8 mouse cellular contexts compared by ENCODE assay signal in genomic region chr3:96401474-96401831, GRCm38 (mm10). TPM values are rescaled to one million over a fixed set of nuclear protein-coding genes. Genes with fewer than 3 reads are reported as not detected.
DNase-seq lines count a peak whose midpoint lies in the region; ATAC-seq and TF ChIP-seq lines count a peak whose summit lies in the region.

No protein-coding gene starts in this region.

- no peak for TF ChIP-seq CTCF in heart, adult 2 months (IDR thresholded peaks at IDR 0.05)
- no peak for TF ChIP-seq CTCF in MEL (IDR thresholded peaks at IDR 0.05 in 2 of 3, conservative IDR thresholded peaks at IDR 0.05 in 1 of 3; ENCODE audit: control insufficient read depth in 1 of 3, insufficient read depth in 1 of 3, low read depth in 2 of 3, low read length in 3 of 3, poor library complexity in 1 of 3, severe bottlenecking in 1 of 3)

- peak; percentile 4; the same call in 1 of the 2 replicates for ATAC-seq in megakaryocyte-erythroid progenitor cell, adult 5-6 weeks (replicated peaks; ENCODE audit: low FRiP score, low TSS enrichment, poor library complexity, severe bottlenecking)

- no peaks in the 10 kb centered on the region for H3K36me3 ChIP-seq in heart, adult 2 months (ENCODE audit: control insufficient read depth, insufficient read depth, low read length)
- H3K36me3 ChIP-seq in MEL (ENCODE audit: control insufficient read depth in 1 of 2, insufficient read depth in 2 of 2, low read length in 2 of 2), result peaks cover 0 to 23% of the 10 kb centered on the region in 2 experiments; a peak in 2 of 4 replicates
- H3K36me3 ChIP-seq in hindbrain, embryonic 10.5 days, result no peaks in the 10 kb centered on the region

- H3K9me3 ChIP-seq in MEL (replicated peaks; ENCODE audit: insufficient read depth, low read length), result no peaks in the 10 kb centered on the region
- H3K9me3 ChIP-seq in hindbrain, embryonic 10.5 days, result no peaks in the 10 kb centered on the region; the same call in 1 of the 2 replicates

- intact Hi-C loops in heart, adult 2 months (cut with DNase I), result no loop called here

- 6% methylated on average over 13 of the region's 13 CpGs for WGBS in heart, adult 2 months
- WGBS in hindbrain, embryonic 10.5 days, result 3% methylated on average over 13 of the region's 13 CpGs

- peak; percentile 54 for DNase-seq in heart, adult 11 months
- no peak for DNase-seq in heart, adult 2 months
- peak; percentile 90 for DNase-seq in MEL (ENCODE audit: low read depth, low spot score)
- DNase-seq in hindbrain, embryonic 10.5 days (ENCODE audit: low spot score), result peak; percentile 50
- no peak for DNase-seq in layer of hippocampus, adult 18-20 months (ENCODE audit: low spot score in 2 of 2)
- DNase-seq in urinary bladder, postnatal 14 days (ENCODE audit: low spot score), result no peak
- DNase-seq in lung, postnatal 25 days (ENCODE audit: low spot score), result no peak

- no peak for TF ChIP-seq RAD21 in MEL (IDR thresholded peaks at IDR 0.05; ENCODE audit: low read depth, low read length)

- no peak for TF ChIP-seq POLR2A in heart, adult 2 months (IDR thresholded peaks at IDR 0.05; ENCODE audit: insufficient read depth, low read depth, low read length)
- no peak for TF ChIP-seq POLR2A in MEL (IDR thresholded peaks at IDR 0.05; ENCODE audit: control insufficient read depth in 1 of 2, insufficient read depth in 1 of 2, low read depth in 1 of 2, low read length in 2 of 2, poor library complexity in 1 of 2)

- H3K27me3 ChIP-seq in heart, adult 2 months (ENCODE audit: control insufficient read depth, insufficient read depth, low read length), result peaks cover 38% of the 10 kb centered on the region
- H3K27me3 ChIP-seq in MEL (ENCODE audit: control insufficient read depth in 1 of 2, insufficient read depth in 2 of 2, low read length in 2 of 2), result no peaks in the 10 kb centered on the region
- peaks cover 100% of the 10 kb centered on the region for H3K27me3 ChIP-seq in hindbrain, embryonic 10.5 days (ENCODE audit: insufficient read depth, poor library complexity, severe bottlenecking)

- no peak for TF ChIP-seq EP300 in heart, adult 2 months (IDR thresholded peaks at IDR 0.05; ENCODE audit: insufficient read depth, low read depth, low read length)
- TF ChIP-seq EP300 in MEL (IDR thresholded peaks at IDR 0.05; ENCODE audit: low read depth in 1 of 2, low read length in 2 of 2), result no peak

- H3K9ac ChIP-seq in heart, adult 2 months (ENCODE audit: low read depth, low read length), result no peak overlapping the region
- peak overlapping the region; percentile 62 for H3K9ac ChIP-seq in MEL (ENCODE audit: control insufficient read depth, low read depth, low read length, poor library complexity, severe bottlenecking)

- no peaks in the 10 kb centered on the region for H3K4me1 ChIP-seq in heart, adult 2 months (ENCODE audit: control insufficient read depth, insufficient read depth, low read length)
- peaks cover 2 to 18% of the 10 kb centered on the region in 2 experiments; a peak in 3 of 4 replicates for H3K4me1 ChIP-seq in MEL (ENCODE audit: control insufficient read depth in 1 of 2, insufficient read depth in 2 of 2, low read length in 2 of 2)
- H3K4me1 ChIP-seq in hindbrain, embryonic 10.5 days (replicated peaks), result peaks cover 18% of the 10 kb centered on the region

- H3K27ac ChIP-seq in heart, adult 2 months, result no peak overlapping the region
- no peak overlapping the region for H3K27ac ChIP-seq in MEL (ENCODE audit: control insufficient read depth, low read depth, low read length)
- H3K27ac ChIP-seq in hindbrain, embryonic 10.5 days, result 0 out of 2 replicates have a peak overlapping the region, but pooled peaks have one; percentile 16

- no peaks in the 10 kb centered on the region for H3K79me2 ChIP-seq in heart, adult 2 months (replicated peaks; ENCODE audit: control insufficient read depth, insufficient read depth, low read length)
- no peaks in the 10 kb centered on the region for H3K79me2 ChIP-seq in MEL (ENCODE audit: control insufficient read depth, insufficient read depth, low read length, poor library complexity)

- no peak overlapping the region for H3K4me3 ChIP-seq in heart, adult 2 months
- peak overlapping the region; percentile 53 to 73 for H3K4me3 ChIP-seq in MEL (ENCODE audit: control insufficient read depth in 1 of 2, insufficient read depth in 1 of 2, low read depth in 2 of 2, low read length in 2 of 2)
- peak overlapping the region; percentile 57 for H3K4me3 ChIP-seq in hindbrain, embryonic 10.5 days

TF ChIP-seq in MEL, 35 proteins besides CTCF, POLR2A, EP300 and RAD21:
- TF ChIP-seq SMC3 (IDR thresholded peaks at IDR 0.05; ENCODE audit: low read depth, low read length) (no peak), RCOR1 (IDR thresholded peaks at IDR 0.05; ENCODE audit: low read depth, low read length) (no peak), ZNF384 (IDR thresholded peaks at IDR 0.05; ENCODE audit: low read depth, low read length) (no peak), ZC3H11A (IDR thresholded peaks at IDR 0.05; ENCODE audit: low read depth, low read length) (no peak), MAX (IDR thresholded peaks at IDR 0.05; ENCODE audit: low read length) (no peak), USF2 (IDR thresholded peaks at IDR 0.05; ENCODE audit: borderline replicate concordance in 1 of 2, insufficient read depth in 1 of 2, low read depth in 1 of 2, low read length in 2 of 2) (no peak), MXI1 (IDR thresholded peaks at IDR 0.05; ENCODE audit: low read depth, low read length) (no peak), GATA1 (IDR thresholded peaks at IDR 0.05; ENCODE audit: low read depth, low read length) (no peak), ELF1 (IDR thresholded peaks at IDR 0.05; ENCODE audit: low read depth, low read length) (no peak)

RNA-seq across cellular contexts. Expression of gene BC107364, which starts 50.7 kb away (rescaled TPM):
- total RNA-seq in heart, adult 2 months (2021), result not detected
- polyA plus RNA-seq in heart, adult 2 months (2012; rRNA removed), result 0.15 TPM in 1 of 2 replicates, not detected in the other
- not detected in 2 replicates for total RNA-seq in MEL (2012; rRNA removed)
- polyA plus RNA-seq in MEL (2012; ENCODE audit: insufficient read depth in 1 of 2, insufficient read length in 2 of 2, low read depth in 1 of 2, low replicate concordance in 2 of 2, missing spikeins in 1 of 2), result under 1 TPM in 1 of 2 experiments, not detected in 1; 0.17 TPM
- polyA plus RNA-seq in hindbrain, embryonic 10.5 days (2016; fragmentation: Nextera tagmentation; extraction: Ambion mirVana), result 0.25 TPM in 1 of 2 replicates, not detected in the other
- not detected in 2 replicates for total RNA-seq in megakaryocyte-erythroid progenitor cell, adult 5-6 weeks (2014; fragmentation: Nextera tagmentation)
- total RNA-seq in megakaryocyte-erythroid progenitor cell, adult 5-6 weeks (2017), result not detected in 2 replicates
- not detected for total RNA-seq in layer of hippocampus, adult 18-20 months (2021)

Comparison
In these comparisons a context has a peak if more than half of its experiments do, and no peak if none do; other contexts are left out.
1. DNase-seq: peak in heart, adult 11 months (single experiment), MEL (single experiment) and hindbrain, embryonic 10.5 days (single experiment); none in heart, adult 2 months (0 of 2), layer of hippocampus, adult 18-20 months (0 of 2), urinary bladder, postnatal 14 days (single experiment) and lung, postnatal 25 days (single experiment).